Mouse (Mus musculus) liver, embryonic 14.5 days (tissue): ENCODE results near the gene Armc8.

Experiments used
- CTCF ChIP-seq: IDR thresholded peaks from 2 replicates; pipeline ENCODE4 v1.5.1; 2016; ENCODE audit warnings: antibody characterized with exemption, low read depth, control low read depth
- EP300 ChIP-seq: IDR thresholded peaks from 2 replicates; pipeline ENCODE4 v1.6.1; 2016; ENCODE audit warnings: antibody characterized with exemption, low read depth

GRCm38 (mm10) chr9:99484632-99485031 is 84.1 kb downstream of the Armc8 start:
- TF ChIP-seq CTCF, result no peak
- TF ChIP-seq EP300, result no peak
